Mouse (Mus musculus): ENCODE measurements around the gene Hlx. TPM values are rescaled to one million over a fixed set of nuclear protein-coding genes. Genes with fewer than 3 reads are reported as not detected.

The Hlx gene
- polyA plus RNA-seq, 1 experiment from 2014 or later: 10.5 TPM

DNA sequence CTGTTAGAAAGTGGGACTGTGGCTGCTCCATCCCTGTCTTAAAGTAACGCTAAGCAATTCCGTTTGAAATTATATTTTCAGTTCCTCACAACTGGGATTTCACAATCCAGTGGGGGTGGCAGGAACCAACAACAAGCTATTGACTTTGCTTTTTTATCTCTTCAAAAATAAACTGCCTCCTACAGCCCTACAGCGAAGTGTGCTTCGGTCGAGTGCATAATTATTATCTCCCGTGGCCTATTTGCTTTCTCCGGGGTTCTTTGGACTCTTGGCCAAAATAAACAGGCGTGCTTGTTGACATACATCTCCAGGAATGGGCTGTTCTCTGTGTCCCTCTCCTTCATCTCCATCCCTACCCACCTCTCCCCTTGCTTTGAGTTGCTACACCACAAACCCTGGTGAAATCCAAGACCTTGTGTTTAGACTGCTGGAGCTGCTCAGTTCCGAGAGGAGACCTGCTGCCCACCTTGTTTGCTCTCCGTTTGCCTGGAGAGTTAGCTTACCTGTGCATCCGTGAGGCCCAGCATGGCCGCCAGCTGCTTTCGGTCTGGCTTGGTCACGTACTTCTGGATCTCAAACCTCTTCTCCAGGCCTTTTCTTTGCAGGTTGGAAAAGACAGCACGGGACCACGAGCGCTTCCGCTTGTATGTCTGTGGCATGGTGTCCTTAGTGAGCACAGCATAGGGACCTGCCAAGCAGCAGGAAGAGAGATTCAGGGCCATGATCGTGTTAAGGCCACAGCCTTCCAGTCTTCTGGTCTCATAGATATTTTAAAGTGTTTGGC is 2.9 kb downstream of the Hlx start:
- H3K9me3 ChIP-seq (ENCODE audit: control insufficient read depth, low read length): no peaks in the 10 kb centered on the region
- DNase-seq (ENCODE audit: low spot score): peak; percentile 63
- H3K27me3 ChIP-seq (ENCODE audit: control insufficient read depth, insufficient read depth, low read length): peaks cover 84% of the 10 kb centered on the region
- peak overlapping the region; percentile 3; the same call in 1 of the 2 replicates for H3K4me2 ChIP-seq (ENCODE audit: low read depth, severe bottlenecking)
- peaks cover 10% of the 10 kb centered on the region; the same call in 1 of the 2 replicates for H3K4me1 ChIP-seq (ENCODE audit: control insufficient read depth, insufficient read depth, low read length)
- no peaks in the 10 kb centered on the region for H3K36me3 ChIP-seq (ENCODE audit: control insufficient read depth, insufficient read depth, low read length)
- H3K27ac ChIP-seq (replicated peaks; ENCODE audit: low read depth, low read length): no peak overlapping the region
- H3K4me3 ChIP-seq (ENCODE audit: low read depth, low read length): peak overlapping the region; percentile 5; the same call in 1 of the 2 replicates
- ATAC-seq (ENCODE audit: insufficient number of reproducible peaks, low FRiP score, low TSS enrichment, low read depth): no peak
- 2% methylated on average over 19 of the region's 19 CpGs for WGBS
- H3K9ac ChIP-seq (ENCODE audit: low read length): no peak overlapping the region

DNA sequence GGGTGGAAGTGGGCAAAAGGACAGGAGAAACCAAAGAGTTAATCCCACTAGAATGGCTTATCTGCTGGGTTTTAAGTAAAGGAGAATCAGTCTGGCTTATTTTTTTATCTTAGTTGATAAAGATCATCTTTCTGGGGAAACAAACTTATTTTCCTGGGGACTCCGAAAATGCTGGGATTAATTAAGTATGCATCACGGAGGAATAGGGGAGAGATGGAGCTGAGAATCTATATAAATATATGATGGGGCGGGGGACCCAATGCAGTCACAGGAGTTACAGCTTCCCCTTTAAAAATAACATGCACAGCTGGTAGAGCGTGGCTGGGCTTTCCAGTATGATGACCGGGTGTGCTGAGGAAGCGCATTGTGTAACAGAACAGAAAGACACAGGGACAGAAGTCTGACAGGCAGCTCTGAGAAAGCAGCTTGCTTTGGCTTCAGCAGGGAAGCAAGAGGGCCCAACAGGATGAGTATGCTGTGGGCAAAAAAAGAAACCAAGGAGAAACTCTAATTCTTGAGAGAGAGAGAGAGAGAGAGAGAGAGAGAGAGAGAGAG is 3.8 kb downstream of the Hlx start:
- Histone ChIP-seq H3K4me1 (ENCODE audit: control insufficient read depth, insufficient read depth, low read length) (peaks cover 10% of the 10 kb centered on the region; the same call in 1 of the 2 replicates), H3K27ac (replicated peaks; ENCODE audit: low read depth, low read length) (no peak overlapping the region), H3K36me3 (ENCODE audit: control insufficient read depth, insufficient read depth, low read length) (no peaks in the 10 kb centered on the region), H3K4me2 (ENCODE audit: low read depth, severe bottlenecking) (no peak overlapping the region), H3K9me3 (ENCODE audit: control insufficient read depth, low read length) (no peaks in the 10 kb centered on the region), H3K4me3 (ENCODE audit: low read depth, low read length) (no peak overlapping the region), H3K9ac (ENCODE audit: low read length) (no peak overlapping the region), H3K27me3 (ENCODE audit: control insufficient read depth, insufficient read depth, low read length) (peaks cover 84% of the 10 kb centered on the region)
- WGBS: 6% methylated on average over 6 of the region's 6 CpGs
- ATAC-seq (ENCODE audit: insufficient number of reproducible peaks, low FRiP score, low TSS enrichment, low read depth) (no peak), DNase-seq (ENCODE audit: low spot score) (peak; percentile 53)

GRCm38 (mm10) chr1:184727401-184728265 is 4.8 kb downstream of the Hlx start:
- Histone ChIP-seq H3K4me1 (ENCODE audit: control insufficient read depth, insufficient read depth, low read length) (peaks cover 10% of the 10 kb centered on the region; the same call in 1 of the 2 replicates), H3K4me2 (ENCODE audit: low read depth, severe bottlenecking) (peak overlapping the region; percentile 57), H3K27ac (replicated peaks; ENCODE audit: low read depth, low read length) (no peak overlapping the region), H3K9ac (ENCODE audit: low read length) (peak overlapping the region; percentile 38; the same call in 1 of the 2 replicates), H3K27me3 (ENCODE audit: control insufficient read depth, insufficient read depth, low read length) (peaks cover 85% of the 10 kb centered on the region), H3K36me3 (ENCODE audit: control insufficient read depth, insufficient read depth, low read length) (no peaks in the 10 kb centered on the region), H3K4me3 (ENCODE audit: low read depth, low read length) (peak overlapping the region; percentile 35), H3K9me3 (ENCODE audit: control insufficient read depth, low read length) (no peaks in the 10 kb centered on the region)
- under 1% methylated on average over 49 of the region's 49 CpGs for WGBS
- DNase-seq (ENCODE audit: low spot score): peak; percentile 74
- ATAC-seq (ENCODE audit: insufficient number of reproducible peaks, low FRiP score, low TSS enrichment, low read depth): 0 out of 2 replicates have a peak, but pooled peaks have one; percentile 52

DNA sequence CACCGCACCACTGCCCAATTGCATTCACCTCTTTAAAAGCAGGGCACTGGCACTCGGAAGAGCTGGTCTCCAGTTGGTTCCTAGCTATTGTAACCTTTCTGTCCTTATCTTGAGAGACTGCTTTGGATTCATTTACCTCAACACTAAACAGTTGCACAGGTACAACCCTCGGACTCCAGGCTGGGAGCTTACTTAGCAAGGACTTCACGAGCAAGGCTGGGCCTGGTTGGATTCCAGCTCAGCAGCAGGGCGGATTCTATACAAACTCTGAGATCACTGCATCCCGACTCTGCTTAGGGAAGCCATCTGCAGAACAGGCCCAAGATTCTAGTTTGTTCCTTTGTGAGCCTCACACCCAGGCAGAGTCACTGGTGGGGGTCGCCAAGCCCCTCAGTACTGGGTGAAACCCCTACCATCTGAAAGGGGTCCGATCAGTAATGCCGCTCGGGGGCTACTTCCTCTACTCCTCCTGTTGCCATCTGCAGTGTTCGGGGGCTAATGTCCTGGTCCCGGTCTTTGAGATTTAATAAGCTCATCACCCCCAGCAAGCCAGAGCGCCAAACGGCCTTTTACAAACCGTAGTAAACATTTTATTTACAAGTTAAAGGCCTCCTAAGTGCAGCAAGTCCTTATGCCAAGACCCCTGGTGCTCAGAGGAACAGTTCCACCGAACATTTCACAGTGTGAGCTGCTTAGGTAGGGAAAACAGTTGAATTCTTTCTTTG is 5.7 kb downstream of the Hlx start:
- WGBS: 2% methylated on average over 16 of the region's 16 CpGs
- DNase-seq (ENCODE audit: low spot score) (peak; percentile 58), ATAC-seq (ENCODE audit: insufficient number of reproducible peaks, low FRiP score, low TSS enrichment, low read depth) (0 out of 2 replicates have a peak, but pooled peaks have one; percentile 15)
- H3K4me1 ChIP-seq (ENCODE audit: control insufficient read depth, insufficient read depth, low read length): peaks cover 9% of the 10 kb centered on the region; the same call in 1 of the 2 replicates
- H3K4me3 ChIP-seq (ENCODE audit: low read depth, low read length): peak overlapping the region; percentile 35; the same call in 1 of the 2 replicates
- H3K36me3 ChIP-seq (ENCODE audit: control insufficient read depth, insufficient read depth, low read length): no peaks in the 10 kb centered on the region
- H3K4me2 ChIP-seq (ENCODE audit: low read depth, severe bottlenecking): peak overlapping the region; percentile 57
- H3K9me3 ChIP-seq (ENCODE audit: control insufficient read depth, low read length): no peaks in the 10 kb centered on the region
- peaks cover 92% of the 10 kb centered on the region for H3K27me3 ChIP-seq (ENCODE audit: control insufficient read depth, insufficient read depth, low read length)
- no peak overlapping the region for H3K27ac ChIP-seq (replicated peaks; ENCODE audit: low read depth, low read length)
- no peak overlapping the region for H3K9ac ChIP-seq (ENCODE audit: low read length)

- Histone ChIP-seq H3K9ac (ENCODE audit: low read length) (no peak overlapping the region), H3K27ac (replicated peaks; ENCODE audit: low read depth, low read length) (no peak overlapping the region), H3K9me3 (ENCODE audit: control insufficient read depth, low read length) (no peaks in the 10 kb centered on the region), H3K36me3 (ENCODE audit: control insufficient read depth, insufficient read depth, low read length) (no peaks in the 10 kb centered on the region), H3K27me3 (ENCODE audit: control insufficient read depth, insufficient read depth, low read length) (peaks cover 96% of the 10 kb centered on the region), H3K4me3 (ENCODE audit: low read depth, low read length) (no peak overlapping the region), H3K4me1 (ENCODE audit: control insufficient read depth, insufficient read depth, low read length) (peaks cover 6% of the 10 kb centered on the region; the same call in 1 of the 2 replicates), H3K4me2 (ENCODE audit: low read depth, severe bottlenecking) (no peak overlapping the region)
- ATAC-seq (ENCODE audit: insufficient number of reproducible peaks, low FRiP score, low TSS enrichment, low read depth) (no peak), DNase-seq (ENCODE audit: low spot score) (peak; percentile 43)
- WGBS: 2% methylated on average over 11 of the region's 11 CpGs
Measured at GRCm38 (mm10) chr1:184725318-184725790, 7.1 kb downstream of the Hlx start.

DNA sequence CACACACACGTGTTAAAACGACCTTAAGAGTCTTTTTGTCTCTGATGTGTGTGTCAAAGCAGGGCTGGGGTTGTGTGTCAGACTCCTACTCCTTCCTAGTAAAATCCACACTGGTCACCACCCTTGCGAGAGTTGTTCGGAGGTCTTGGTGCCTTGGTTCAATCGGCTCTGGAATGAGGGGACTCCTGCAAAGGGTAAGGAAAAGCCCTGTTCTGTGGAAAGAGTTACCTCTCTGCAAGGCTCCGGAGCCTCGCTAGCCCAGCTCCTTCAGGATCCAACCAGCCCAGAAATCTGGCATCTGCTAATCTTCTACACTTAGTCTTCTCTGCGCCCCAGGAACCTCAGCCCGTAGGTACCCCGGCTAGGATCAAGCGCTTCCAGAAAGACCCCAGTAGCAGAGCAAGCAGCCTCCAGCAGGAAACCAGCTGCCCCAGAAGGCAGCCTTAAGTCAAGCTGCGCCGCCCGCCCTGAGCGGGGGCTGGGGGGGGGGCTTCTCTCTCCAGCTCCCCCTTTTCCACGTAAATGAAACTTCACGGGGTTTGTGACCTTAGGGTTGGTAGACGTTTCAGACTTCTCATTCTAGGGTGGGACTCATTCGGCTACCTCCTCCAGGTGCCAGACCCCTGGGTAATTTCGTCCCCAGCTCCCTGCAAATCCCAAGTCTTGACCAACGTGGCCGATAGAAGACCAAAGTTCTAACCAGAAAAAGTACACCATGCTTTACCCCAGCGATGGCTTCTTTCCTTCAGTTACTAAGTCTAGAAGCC is 7.7 kb downstream of the Hlx start:
- peaks cover 97% of the 10 kb centered on the region for H3K27me3 ChIP-seq (ENCODE audit: control insufficient read depth, insufficient read depth, low read length)
- 1% methylated on average over 23 of the region's 23 CpGs for WGBS
- H3K27ac ChIP-seq (replicated peaks; ENCODE audit: low read depth, low read length): no peak overlapping the region
- peak; percentile 51 for DNase-seq (ENCODE audit: low spot score)
- no peak overlapping the region for H3K4me2 ChIP-seq (ENCODE audit: low read depth, severe bottlenecking)
- ATAC-seq (ENCODE audit: insufficient number of reproducible peaks, low FRiP score, low TSS enrichment, low read depth): no peak
- H3K36me3 ChIP-seq (ENCODE audit: control insufficient read depth, insufficient read depth, low read length): no peaks in the 10 kb centered on the region
- H3K9ac ChIP-seq (ENCODE audit: low read length): no peak overlapping the region
- H3K4me3 ChIP-seq (ENCODE audit: low read depth, low read length): no peak overlapping the region
- peaks cover 6% of the 10 kb centered on the region; the same call in 1 of the 2 replicates for H3K4me1 ChIP-seq (ENCODE audit: control insufficient read depth, insufficient read depth, low read length)
- no peaks in the 10 kb centered on the region for H3K9me3 ChIP-seq (ENCODE audit: control insufficient read depth, low read length)

- 2% methylated on average over 3 of the region's 3 CpGs for WGBS
- Histone ChIP-seq H3K36me3 (ENCODE audit: control insufficient read depth, insufficient read depth, low read length) (no peaks in the 10 kb centered on the region), H3K9ac (ENCODE audit: low read length) (no peak overlapping the region), H3K4me3 (ENCODE audit: low read depth, low read length) (no peak overlapping the region), H3K9me3 (ENCODE audit: control insufficient read depth, low read length) (no peaks in the 10 kb centered on the region), H3K4me1 (ENCODE audit: control insufficient read depth, insufficient read depth, low read length) (peaks cover 6% of the 10 kb centered on the region; the same call in 1 of the 2 replicates), H3K4me2 (ENCODE audit: low read depth, severe bottlenecking) (no peak overlapping the region), H3K27me3 (ENCODE audit: control insufficient read depth, insufficient read depth, low read length) (peaks cover 95% of the 10 kb centered on the region), H3K27ac (replicated peaks; ENCODE audit: low read depth, low read length) (no peak overlapping the region)
- ATAC-seq (ENCODE audit: insufficient number of reproducible peaks, low FRiP score, low TSS enrichment, low read depth) (no peak), DNase-seq (ENCODE audit: low spot score) (peak; percentile 35)
Measured at GRCm38 (mm10) chr1:184723899-184724298, 8.5 kb downstream of the Hlx start.

All from limb, embryonic 11.5 days (tissue).